Mouse (Mus musculus) hindbrain, embryonic 15.5 days (tissue): ENCODE data around the gene Eral1. TPM values are rescaled to one million over a fixed set of nuclear protein-coding genes. Genes with fewer than 3 reads are reported as not detected.

Source experiments
- ATAC-seq: fragments of 200-750 bp; cut with Nextera tagmentation; 2 replicates; pipeline ENCODE4 v1.8.0; 2017; ENCODE audit warnings: low read depth, moderate number of reproducible peaks, moderate TSS enrichment; ENCODE audit not compliant: low FRiP score
- H3K27ac ChIP-seq: fragments of 300-500 bp; sonication (generic); replicated peaks from 2 replicates; pipeline ENCODE4 v1.5.1; 2015; ENCODE audit warnings: mild to moderate bottlenecking, inconsistent platforms
- H3K27me3 ChIP-seq: fragments of 300-500 bp; sonication (generic); 2 replicates; pipeline ENCODE4 v1.6.1; 2015; ENCODE audit warnings: control low read depth, inconsistent platforms
- H3K36me3 ChIP-seq: fragments of 300-500 bp; sonication (generic); 2 replicates; pipeline ENCODE4 v1.6.1; 2015; ENCODE audit warnings: control low read depth, inconsistent platforms
- H3K4me1 ChIP-seq: fragments of 300-500 bp; sonication (generic); replicated peaks from 2 replicates; pipeline ENCODE4 v1.6.1; 2015; ENCODE audit warnings: control low read depth, inconsistent platforms
- H3K4me2 ChIP-seq: fragments of 300-500 bp; sonication (generic); 2 replicates; pipeline ENCODE4 v1.6.1; 2015; ENCODE audit warnings: moderate library complexity, mild to moderate bottlenecking, inconsistent platforms
- H3K4me3 ChIP-seq: fragments of 300-500 bp; sonication (generic); 2 replicates; pipeline ENCODE4 v1.5.1; 2015; ENCODE audit warnings: mild to moderate bottlenecking, inconsistent platforms
- H3K9ac ChIP-seq: fragments of 300-500 bp; sonication (generic); 2 replicates; pipeline ENCODE4 v1.6.1; 2015; ENCODE audit warnings: inconsistent platforms
- H3K9me3 ChIP-seq: fragments of 300-500 bp; sonication (generic); 2 replicates; pipeline ENCODE4 v1.6.1; 2016; ENCODE audit warnings: control low read depth, inconsistent platforms
- WGBS: fragments of 180-500 bp; shearing (Covaris S2); methylation state at CpG from one replicate; pipeline ENCODE4 v1.1.7; 2015; 5-methylcytosine and 5-hydroxymethylcytosine counted together
- polyA plus RNA-seq: library from polyadenylated mRNA; unstranded; fragments of >200 nt; fragmentation: Nextera tagmentation; extraction: Ambion mirVana; gene quantifications from 2 replicates; pipeline ENCODE4 v1.2.1, GENCODE M21; 2015

The Eral1 gene
- polyA plus RNA-seq, 1 experiment from 2014 or later, result 32.5 TPM

DNA sequence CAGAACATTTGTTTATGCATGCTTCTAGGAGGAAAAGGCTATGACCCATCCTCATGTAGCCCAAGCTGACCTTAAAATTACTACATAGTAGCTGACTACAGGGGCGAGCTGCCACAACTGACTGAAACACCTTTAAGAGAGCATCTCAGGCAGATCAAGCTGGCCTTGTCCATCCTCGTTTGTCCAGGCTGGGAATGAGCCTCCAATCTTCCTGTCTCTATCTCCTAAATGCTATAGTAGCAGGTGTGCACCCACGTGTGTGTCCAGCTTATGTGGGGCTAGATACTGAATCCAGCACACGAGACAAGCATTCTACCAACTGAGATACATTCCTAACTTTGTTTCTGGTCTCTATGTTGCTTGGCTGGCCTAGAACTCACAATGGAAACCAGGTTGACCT, 5.5 kb downstream of the Eral1 start:
- no peak for ATAC-seq
- H3K27ac ChIP-seq, result no peak overlapping the region
- peaks cover 37% of the 10 kb centered on the region for H3K36me3 ChIP-seq
- 89% methylated on average over 4 of the region's 4 CpGs for WGBS
- no peak overlapping the region for H3K9ac ChIP-seq
- H3K27me3 ChIP-seq, result no peaks in the 10 kb centered on the region
- H3K4me1 ChIP-seq, result peaks cover 10% of the 10 kb centered on the region
- no peak overlapping the region for H3K4me2 ChIP-seq
- H3K9me3 ChIP-seq, result no peaks in the 10 kb centered on the region
- H3K4me3 ChIP-seq, result no peak overlapping the region

DNA sequence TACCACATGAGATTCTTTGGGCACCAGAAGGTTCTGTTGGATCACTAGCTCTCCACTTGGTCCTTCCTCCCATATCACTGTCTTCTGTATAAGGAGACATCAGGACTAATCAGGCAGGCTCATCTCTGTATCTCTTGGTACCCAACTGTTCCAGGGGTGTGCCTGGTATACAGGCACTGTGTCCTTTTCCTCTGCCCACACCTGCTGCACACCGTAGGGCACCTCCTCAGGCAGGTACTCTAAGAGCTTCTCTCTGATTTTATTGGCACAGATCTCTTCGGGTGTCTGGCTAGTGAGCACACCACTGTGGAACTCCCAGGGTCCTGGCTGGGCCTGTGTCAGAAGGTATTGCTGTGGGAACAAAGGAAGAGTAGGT, 5.9 kb downstream of the Eral1 start:
- no peaks in the 10 kb centered on the region for H3K9me3 ChIP-seq
- no peak overlapping the region for H3K9ac ChIP-seq
- no peak overlapping the region for H3K27ac ChIP-seq
- H3K27me3 ChIP-seq, result no peaks in the 10 kb centered on the region
- H3K4me2 ChIP-seq, result no peak overlapping the region
- H3K4me3 ChIP-seq, result no peak overlapping the region
- peaks cover 37% of the 10 kb centered on the region for H3K36me3 ChIP-seq
- no peak for ATAC-seq
- H3K4me1 ChIP-seq, result peaks cover 5% of the 10 kb centered on the region
- WGBS, result 95% methylated on average over 2 of the region's 2 CpGs

DNA sequence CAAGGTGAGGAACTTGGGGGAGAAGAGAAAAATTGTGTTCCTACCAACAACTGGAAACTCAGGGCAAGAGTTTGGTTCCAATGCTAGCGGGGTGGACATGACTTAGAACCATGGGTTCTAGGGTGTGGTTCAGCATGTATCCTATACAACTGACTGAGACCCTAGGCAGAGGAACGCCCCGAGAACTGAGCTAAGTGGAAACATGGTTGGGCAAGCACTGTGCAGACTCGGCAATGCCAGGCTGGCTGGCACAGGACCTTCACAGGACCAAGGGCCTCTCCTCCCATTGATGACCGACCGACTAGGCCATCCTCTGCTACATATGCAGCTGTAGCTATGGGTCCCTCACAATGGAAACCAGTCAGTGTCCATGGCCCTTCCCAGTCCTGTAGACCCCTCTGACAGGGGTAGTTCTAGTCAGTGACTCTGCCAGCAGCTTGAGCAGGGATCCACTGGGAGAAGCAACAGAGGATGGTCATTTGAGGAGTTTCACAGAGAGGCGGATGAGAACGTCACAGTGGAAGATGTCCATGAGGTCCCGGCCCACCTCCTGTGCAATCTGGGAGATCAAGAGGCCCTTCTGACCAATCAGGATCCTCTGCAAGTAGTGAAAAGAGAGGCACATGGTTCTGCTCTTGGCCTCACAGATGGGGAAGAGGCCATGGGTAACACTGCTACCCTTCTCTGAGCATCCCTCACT, 6.5 kb downstream of the Eral1 start:
- Histone ChIP-seq H3K9me3 (no peaks in the 10 kb centered on the region), H3K36me3 (peaks cover 37% of the 10 kb centered on the region), H3K4me2 (no peak overlapping the region), H3K9ac (no peak overlapping the region), H3K4me3 (no peak overlapping the region), H3K27me3 (no peaks in the 10 kb centered on the region), H3K27ac (no peak overlapping the region), H3K4me1 (peaks cover under 1% of the 10 kb centered on the region; the same call in 1 of the 2 replicates)
- ATAC-seq, result no peak
- 97% methylated on average over 9 of the region's 9 CpGs for WGBS

DNA sequence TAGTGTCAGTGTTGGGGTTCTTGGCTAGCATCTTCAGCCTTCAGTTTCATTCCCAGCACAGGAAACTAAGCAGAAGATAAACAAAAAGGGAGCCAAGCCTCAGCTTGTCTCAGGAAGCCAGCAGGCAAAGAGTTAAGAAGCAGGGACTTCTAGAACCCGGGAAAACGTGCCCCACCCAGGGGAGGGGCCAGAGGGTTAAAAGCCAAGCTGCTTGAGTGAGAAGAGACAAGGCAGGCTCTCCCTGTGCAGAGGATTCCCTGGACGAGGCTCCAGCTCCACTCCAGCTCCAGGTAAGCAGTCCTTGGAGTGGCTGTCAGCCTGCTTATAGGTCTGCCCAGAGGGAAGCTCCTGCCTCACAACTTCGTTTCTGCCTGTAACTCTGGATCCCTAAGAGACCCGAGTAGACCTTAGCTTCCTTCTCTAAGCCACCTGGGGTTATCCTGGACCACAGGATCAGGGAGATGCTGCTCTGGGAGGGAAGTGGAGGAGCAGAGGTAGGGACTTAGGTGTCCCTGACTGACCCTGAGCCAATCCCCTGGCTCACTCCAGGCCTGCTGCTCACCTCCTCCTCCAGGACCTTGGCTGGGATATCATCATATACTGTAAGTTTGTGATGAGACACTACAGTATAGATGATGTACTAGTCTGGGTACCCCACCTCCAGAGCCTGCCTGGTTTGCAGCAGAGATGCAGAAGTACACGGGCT, 7.6 kb downstream of the Eral1 start:
- H3K9ac ChIP-seq, result no peak overlapping the region
- H3K27ac ChIP-seq, result no peak overlapping the region
- no peaks in the 10 kb centered on the region for H3K4me1 ChIP-seq
- ATAC-seq, result no peak
- peaks cover 37% of the 10 kb centered on the region for H3K36me3 ChIP-seq
- no peak overlapping the region for H3K4me3 ChIP-seq
- no peaks in the 10 kb centered on the region for H3K9me3 ChIP-seq
- H3K27me3 ChIP-seq, result no peaks in the 10 kb centered on the region
- 32% methylated on average over 6 of the region's 6 CpGs for WGBS
- H3K4me2 ChIP-seq, result no peak overlapping the region

DNA sequence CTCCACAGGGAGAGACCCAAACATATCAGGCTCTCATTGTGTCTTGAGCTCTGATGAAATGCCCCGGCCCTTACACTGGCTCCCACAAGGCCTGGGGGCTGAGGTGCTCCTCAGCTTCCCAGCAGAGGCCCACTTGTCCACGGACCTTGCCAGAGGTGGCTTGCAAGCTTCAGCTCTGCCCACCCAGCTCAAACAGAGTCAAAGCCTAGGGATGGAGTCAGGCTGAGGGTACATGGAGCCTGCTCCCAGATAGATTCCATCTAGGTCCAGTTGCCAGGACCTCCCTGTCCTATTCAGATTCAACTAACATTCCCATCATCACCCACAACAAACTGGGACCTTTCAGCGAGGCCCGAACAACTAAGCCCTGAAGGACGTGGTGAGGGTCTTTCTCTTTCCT, 8.2 kb downstream of the Eral1 start:
- no peaks in the 10 kb centered on the region for H3K27me3 ChIP-seq
- H3K9me3 ChIP-seq, result no peaks in the 10 kb centered on the region
- ATAC-seq, result no peak
- H3K4me1 ChIP-seq, result no peaks in the 10 kb centered on the region
- 87% methylated on average over 5 of the region's 5 CpGs for whole genome bisulfite sequencing
- peaks cover 36% of the 10 kb centered on the region for H3K36me3 ChIP-seq
- no peak overlapping the region for H3K9ac ChIP-seq
- no peak overlapping the region for H3K4me2 ChIP-seq
- H3K4me3 ChIP-seq, result no peak overlapping the region
- no peak overlapping the region for H3K27ac ChIP-seq

DNA sequence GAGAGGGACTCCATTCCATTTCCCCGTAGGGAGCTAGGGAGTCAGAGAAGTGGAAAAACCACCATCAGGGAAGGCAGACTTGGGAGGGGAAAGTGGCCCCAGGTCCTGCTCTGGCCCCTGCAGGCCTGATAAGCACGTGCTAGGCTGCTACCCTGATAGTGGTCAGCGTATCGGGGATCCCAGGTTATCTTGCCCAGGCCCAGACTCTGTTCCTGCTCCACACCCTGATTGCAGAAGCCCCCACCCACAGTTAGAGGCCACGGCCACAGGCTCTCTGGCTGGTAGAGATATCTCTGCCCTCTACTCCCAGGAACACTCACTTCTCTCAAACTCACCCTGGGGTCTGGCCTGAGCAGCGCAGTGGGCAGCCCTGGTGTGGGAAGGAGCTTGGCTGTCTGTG, 10.5 kb downstream of the Eral1 start:
- 86% methylated on average over 6 of the region's 6 CpGs for WGBS
- no peaks in the 10 kb centered on the region for H3K4me1 ChIP-seq
- H3K27me3 ChIP-seq, result no peaks in the 10 kb centered on the region
- H3K4me2 ChIP-seq, result no peak overlapping the region
- H3K9me3 ChIP-seq, result no peaks in the 10 kb centered on the region
- peaks cover 19% of the 10 kb centered on the region for H3K36me3 ChIP-seq
- no peak overlapping the region for H3K9ac ChIP-seq
- no peak overlapping the region for H3K4me3 ChIP-seq
- no peak for ATAC-seq
- no peak overlapping the region for H3K27ac ChIP-seq

DNA sequence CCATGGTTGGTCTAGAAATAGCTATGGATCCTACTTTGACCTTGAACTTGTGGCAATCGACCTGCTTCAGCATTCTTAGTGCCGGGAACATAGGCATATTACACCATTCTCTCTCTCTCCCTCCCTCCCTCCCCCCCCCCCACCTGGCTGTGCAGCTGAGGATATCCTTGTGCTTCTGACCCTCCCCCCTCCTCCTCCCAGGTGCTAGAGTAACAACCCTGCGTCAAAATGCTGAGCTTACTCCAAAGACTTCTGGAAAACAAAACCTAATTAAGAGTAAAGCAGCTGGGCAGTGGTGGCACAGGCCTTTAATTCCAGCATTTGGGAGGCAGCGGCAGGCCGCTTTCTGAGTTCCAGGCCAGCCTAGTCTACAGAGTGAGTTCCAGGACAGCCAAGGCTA, 11.1 kb downstream of the Eral1 start:
- H3K4me2 ChIP-seq, result no peak overlapping the region
- H3K27me3 ChIP-seq, result no peaks in the 10 kb centered on the region
- H3K9ac ChIP-seq, result no peak overlapping the region
- no peak overlapping the region for H3K27ac ChIP-seq
- H3K4me3 ChIP-seq, result no peak overlapping the region
- peaks cover 16% of the 10 kb centered on the region; the same call in 1 of the 2 replicates for H3K36me3 ChIP-seq
- no peaks in the 10 kb centered on the region for H3K4me1 ChIP-seq
- no peaks in the 10 kb centered on the region for H3K9me3 ChIP-seq
- WGBS, result 80% methylated on average over 5 of the region's 5 CpGs
- ATAC-seq, result no peak

DNA sequence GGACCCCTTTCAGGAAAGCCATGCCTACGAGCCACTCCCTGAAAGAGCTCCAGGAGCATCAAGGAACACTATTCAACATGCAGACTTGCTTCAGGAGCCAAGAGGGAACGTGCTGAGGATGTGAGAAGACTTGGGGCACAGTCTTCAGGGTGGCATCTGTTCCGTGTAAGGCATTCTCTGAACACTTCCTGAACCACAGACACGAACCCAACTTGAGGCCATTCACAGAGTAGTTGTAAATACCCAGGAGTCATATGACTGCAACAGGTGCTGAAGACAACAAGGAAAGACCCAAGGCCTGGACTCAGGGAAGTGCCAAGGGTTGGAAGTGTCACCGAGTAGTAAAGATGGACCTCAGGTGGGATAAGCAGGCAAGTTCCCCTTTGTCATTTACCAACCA, 12.6 kb downstream of the Eral1 start:
- no peak overlapping the region for H3K4me2 ChIP-seq
- H3K4me1 ChIP-seq, result no peaks in the 10 kb centered on the region
- H3K9ac ChIP-seq, result no peak overlapping the region
- no peaks in the 10 kb centered on the region for H3K27me3 ChIP-seq
- 77% methylated on average over 5 of the region's 5 CpGs for WGBS
- no peak overlapping the region for H3K4me3 ChIP-seq
- H3K27ac ChIP-seq, result no peak overlapping the region
- no peaks in the 10 kb centered on the region for H3K9me3 ChIP-seq
- H3K36me3 ChIP-seq, result peaks cover 5% of the 10 kb centered on the region; the same call in 1 of the 2 replicates
- ATAC-seq, result no peak

DNA sequence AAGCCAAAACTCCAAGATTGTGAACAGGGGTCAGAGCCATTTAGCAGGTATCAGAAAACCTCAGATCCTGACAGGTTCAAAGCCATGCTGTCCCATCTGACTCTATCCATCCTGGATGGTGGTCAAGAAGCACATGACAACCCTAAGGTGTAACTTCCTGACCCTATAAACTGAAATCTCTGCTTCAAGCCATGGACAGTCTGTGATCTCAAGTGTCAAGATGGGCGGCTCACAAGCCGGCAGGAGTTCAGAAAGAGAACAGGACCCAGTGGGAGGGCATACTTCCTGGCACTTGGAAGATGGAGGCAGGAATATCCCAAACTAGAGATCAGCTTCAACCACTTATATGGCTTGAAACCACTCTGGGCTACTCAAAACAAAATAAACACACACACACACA, 13.5 kb downstream of the Eral1 start:
- H3K4me2 ChIP-seq, result no peak overlapping the region
- WGBS, result 69% methylated on average over 2 of the region's 2 CpGs
- H3K9me3 ChIP-seq, result no peaks in the 10 kb centered on the region

DNA sequence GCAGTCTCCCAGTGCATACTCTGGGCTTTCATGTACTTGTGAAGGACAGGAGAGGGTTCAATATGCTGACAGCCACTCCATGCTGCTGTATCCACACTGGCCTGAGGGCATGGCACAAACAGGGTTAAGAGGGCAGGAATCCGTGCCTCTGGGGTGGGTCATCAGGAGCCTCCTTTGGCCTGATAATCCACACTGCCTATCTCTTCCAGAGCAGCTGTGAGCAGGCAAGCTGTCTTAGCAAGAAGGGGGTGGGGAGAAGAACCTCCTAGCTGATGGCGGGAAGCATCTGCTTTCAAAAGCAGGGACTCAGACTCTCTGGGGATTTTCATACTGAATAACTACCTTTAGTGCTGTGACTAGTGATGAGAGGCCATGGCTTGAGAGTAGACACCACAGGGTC, 14.3 kb downstream of the Eral1 start:
- Histone ChIP-seq H3K27ac (no peak overlapping the region), H3K9me3 (no peaks in the 10 kb centered on the region), H3K4me2 (no peak overlapping the region), H3K4me1 (no peaks in the 10 kb centered on the region), H3K27me3 (no peaks in the 10 kb centered on the region), H3K36me3 (no peaks in the 10 kb centered on the region), H3K9ac (no peak overlapping the region), H3K4me3 (no peak overlapping the region)
- WGBS, result 49% methylated on average over 2 of the region's 2 CpGs
- ATAC-seq, result no peak

More for the DNA sequence above, 13.5 kb downstream of the Eral1 start:
- Histone ChIP-seq H3K4me3 (no peak overlapping the region), H3K9ac (no peak overlapping the region), H3K36me3 (no peaks in the 10 kb centered on the region), H3K4me1 (no peaks in the 10 kb centered on the region), H3K27me3 (no peaks in the 10 kb centered on the region), H3K27ac (no peak overlapping the region)
- ATAC-seq, result no peak

DNA sequence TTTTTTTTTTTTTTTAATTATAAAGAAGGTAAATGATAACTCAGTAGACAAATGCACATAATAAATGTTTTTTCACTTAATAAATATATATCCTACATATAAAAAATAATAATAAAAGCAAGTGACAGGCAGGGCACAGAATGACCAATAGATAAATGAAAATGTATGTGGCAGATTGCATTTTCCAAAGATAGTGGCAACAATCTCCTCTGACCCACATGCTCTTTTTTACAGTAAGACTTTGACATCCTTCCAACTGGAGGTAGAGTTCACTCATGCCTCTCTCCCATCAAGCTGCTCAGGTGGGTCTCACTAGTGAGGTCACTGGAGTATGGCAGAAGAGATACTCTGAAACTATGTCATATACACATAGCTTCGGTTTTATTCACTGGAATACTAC, 17.6 kb downstream of the Eral1 start:
- no peaks in the 10 kb centered on the region for H3K27me3 ChIP-seq
- WGBS, result 88% methylated on average over 1 of the region's 1 CpGs
- H3K27ac ChIP-seq, result no peak overlapping the region
- no peak overlapping the region for H3K4me2 ChIP-seq
- no peak overlapping the region for H3K9ac ChIP-seq
- no peak overlapping the region for H3K4me3 ChIP-seq
- H3K9me3 ChIP-seq, result no peaks in the 10 kb centered on the region
- ATAC-seq, result no peak
- H3K36me3 ChIP-seq, result peaks cover 22% of the 10 kb centered on the region
- no peaks in the 10 kb centered on the region for H3K4me1 ChIP-seq

DNA sequence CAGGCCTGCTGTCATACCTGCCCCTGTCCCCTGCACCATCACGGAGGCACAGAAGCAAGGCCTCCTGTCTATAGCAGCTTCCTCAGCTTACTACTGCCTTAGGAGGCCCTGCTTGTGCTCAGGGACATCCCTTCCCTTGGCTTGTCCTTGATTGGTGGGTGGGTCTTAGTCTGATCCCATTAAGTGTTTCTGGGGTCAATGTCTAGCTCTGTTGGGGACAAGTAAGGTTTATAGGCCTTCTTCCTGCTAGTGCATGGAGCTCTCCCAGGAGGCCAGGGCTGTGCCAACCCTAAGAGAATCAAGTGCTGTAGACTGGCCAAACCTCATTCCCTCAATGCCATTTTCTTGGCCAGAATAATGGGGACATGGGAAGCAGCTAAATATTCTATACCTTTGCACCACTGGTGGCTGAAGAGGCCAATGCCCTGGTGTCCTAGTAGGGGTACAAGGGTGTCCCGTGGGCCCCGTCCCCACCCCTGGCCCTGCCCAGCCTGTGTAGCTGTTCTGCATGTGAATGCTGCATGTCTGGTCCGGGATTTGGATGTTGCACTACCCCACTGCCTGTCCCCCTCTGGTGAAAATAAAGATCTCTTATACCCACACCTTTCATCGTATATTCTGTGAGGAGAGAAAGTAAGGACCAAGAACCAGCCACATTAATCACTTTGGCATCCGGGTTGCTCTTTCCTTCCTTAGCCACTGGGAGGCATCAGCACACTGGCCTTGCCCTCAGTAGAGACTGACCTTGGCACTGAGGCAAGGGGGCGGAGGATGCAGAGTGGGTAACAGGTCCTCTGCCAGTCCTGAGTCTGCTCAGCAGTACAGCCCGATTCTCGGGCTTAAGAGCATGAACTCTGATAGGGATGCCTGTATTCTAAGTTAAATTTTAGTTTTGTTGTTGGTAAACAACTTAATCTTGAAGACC, 20.1 kb downstream of the Eral1 start:
- H3K4me2 ChIP-seq, result no peak overlapping the region
- H3K4me3 ChIP-seq, result no peak overlapping the region
- peak; percentile 86 for ATAC-seq
- H3K9me3 ChIP-seq, result no peaks in the 10 kb centered on the region
- no peak overlapping the region for H3K27ac ChIP-seq
- 53% methylated on average over 9 of the region's 9 CpGs for WGBS
- no peaks in the 10 kb centered on the region for H3K4me1 ChIP-seq
- H3K36me3 ChIP-seq, result peaks cover 44% of the 10 kb centered on the region
- H3K27me3 ChIP-seq, result no peaks in the 10 kb centered on the region
- H3K9ac ChIP-seq, result no peak overlapping the region
